Mouse (Mus musculus) embryo, embryonic 10 days (tissue): Measurements from ENCODE around the gene Dph2.

ENCODE experiments used
- DNase-seq: peaks from one replicate; pipeline ENCODE4 v3.0.0-alpha.2; 2015; ENCODE audit warnings: low spot score

Dph2 gene

DNA sequence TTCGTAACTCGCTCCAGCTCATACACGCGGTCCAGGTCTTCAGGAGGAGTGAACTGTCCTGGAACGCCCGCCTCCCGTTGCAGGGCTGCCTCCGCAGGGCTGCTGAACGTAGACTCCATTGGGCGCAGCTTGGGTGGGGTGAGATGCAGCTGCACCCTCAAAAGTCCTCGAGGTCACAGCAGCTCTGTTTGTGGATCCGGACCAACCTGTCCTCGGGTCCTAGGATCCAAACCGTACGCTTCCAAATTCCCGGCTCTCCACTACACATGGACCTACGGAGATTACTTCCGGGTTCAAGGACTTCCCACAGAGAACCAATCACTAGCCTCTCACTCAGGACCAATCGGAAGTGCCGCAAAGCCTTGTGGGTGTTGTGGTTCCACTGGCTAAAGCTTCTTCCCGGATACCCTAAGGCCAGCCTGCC, at the start of gene Dph2:
Dph2 (minus strand) TSS at position 295 of the 424 bp plus-strand sequence.
- DNase-seq: peak; percentile 96

- DNase-seq: no peak
Measured at GRCm38 (mm10) chr4:117936964-117937363, 45.1 kb upstream of the Dph2 start.

- no peak for DNase-seq
Measured at GRCm38 (mm10) chr4:117934081-117934480, 42.2 kb upstream of the Dph2 start.

DNA sequence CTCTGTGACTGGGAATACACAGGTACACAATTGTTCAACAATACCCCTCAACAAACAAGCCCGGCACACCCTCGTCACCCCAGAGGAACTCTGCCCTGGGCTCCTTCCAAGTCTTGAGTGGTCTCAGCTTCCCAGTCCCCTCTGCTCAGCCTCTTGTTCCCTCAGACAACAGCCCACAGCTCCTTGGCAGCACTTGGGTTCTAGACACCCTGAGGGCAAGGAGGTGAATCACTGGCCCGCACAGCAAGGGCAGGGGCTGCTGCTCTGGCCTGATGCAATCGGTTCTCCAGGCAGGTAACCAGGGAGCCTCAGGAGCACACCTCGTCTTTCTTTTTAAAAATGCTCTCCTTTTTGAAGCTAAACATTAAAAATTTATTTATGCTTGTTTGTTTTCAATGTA, 41.4 kb upstream of the Dph2 start:
- DNase-seq: no peak

DNA sequence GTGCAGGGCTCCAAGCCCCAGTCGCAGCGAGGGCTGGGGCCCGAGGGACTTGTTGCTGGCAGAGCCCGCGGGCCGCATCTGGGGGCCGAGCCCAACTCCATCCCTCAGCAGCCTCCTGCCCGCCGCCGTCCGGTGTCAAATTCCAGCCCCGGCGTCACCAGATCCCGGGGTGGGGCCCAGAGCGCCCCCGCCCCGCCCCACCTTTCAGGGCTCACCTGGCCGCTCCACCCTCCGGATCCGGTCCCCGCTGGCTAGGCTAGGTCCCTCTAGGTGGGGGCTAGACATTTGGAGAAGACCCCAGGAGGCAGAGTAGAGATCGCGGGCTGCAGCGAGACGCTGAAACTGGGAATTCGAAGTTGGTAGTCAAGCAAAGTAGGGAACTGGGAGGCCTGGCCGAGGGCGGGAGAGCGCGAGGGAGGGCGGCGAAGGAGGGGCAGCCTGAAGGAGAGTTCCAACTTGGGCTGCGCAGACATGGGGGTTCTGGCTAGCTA, 37.6 kb upstream of the Dph2 start, which contains the start of gene Artn:
Artn (minus strand) TSS at position 373 of the 491 bp plus-strand sequence.
- peak; percentile 66 for DNase-seq

DNA sequence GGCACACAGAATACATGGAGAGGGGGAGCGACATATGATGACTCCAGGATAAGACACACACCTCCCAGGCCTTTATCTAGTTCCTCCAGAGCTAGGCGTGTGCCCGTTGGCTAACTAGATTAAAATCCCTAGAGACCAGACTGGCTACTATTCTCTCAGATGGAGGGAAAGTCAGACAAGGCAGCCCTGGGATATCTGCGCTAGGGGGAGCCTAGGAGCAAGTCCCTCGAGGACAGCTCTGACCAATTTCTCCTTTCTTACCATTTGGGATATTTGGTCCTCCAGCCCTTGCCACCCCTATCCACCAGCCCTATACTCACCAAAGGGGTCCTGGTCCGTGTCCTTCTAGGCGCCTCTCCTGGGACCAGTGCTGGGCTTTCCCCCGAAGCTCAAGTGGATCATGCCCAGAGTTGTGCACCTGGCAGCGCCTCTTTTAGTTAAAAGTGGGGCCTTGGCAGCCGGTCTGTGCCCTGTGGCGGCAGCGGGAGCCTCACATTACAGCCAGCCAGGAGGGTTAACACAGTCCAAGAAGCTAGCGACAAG, 36.9 kb upstream of the Dph2 start:
- peak; percentile 73 for DNase-seq

DNA sequence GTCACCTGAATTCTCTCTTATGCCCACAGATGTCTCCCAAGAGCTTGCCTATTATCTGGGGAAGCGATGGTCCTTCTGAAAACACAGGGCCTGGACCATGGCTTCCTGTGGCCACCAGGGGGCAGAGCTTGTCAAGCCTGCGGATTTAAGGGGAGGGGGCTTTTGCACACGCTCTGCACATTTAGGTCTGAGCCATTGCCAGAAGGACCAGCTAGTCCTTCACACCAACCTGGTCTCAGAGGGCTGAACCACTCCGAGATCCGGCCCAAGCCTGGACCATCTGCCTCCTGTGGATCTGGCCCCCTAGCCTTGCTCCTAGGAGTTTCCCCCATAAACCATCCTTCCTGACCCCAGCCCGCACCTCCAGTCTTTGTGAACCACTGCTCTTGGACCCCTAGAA, 36.4 kb upstream of the Dph2 start:
- peak; percentile 89 for DNase-seq

DNA sequence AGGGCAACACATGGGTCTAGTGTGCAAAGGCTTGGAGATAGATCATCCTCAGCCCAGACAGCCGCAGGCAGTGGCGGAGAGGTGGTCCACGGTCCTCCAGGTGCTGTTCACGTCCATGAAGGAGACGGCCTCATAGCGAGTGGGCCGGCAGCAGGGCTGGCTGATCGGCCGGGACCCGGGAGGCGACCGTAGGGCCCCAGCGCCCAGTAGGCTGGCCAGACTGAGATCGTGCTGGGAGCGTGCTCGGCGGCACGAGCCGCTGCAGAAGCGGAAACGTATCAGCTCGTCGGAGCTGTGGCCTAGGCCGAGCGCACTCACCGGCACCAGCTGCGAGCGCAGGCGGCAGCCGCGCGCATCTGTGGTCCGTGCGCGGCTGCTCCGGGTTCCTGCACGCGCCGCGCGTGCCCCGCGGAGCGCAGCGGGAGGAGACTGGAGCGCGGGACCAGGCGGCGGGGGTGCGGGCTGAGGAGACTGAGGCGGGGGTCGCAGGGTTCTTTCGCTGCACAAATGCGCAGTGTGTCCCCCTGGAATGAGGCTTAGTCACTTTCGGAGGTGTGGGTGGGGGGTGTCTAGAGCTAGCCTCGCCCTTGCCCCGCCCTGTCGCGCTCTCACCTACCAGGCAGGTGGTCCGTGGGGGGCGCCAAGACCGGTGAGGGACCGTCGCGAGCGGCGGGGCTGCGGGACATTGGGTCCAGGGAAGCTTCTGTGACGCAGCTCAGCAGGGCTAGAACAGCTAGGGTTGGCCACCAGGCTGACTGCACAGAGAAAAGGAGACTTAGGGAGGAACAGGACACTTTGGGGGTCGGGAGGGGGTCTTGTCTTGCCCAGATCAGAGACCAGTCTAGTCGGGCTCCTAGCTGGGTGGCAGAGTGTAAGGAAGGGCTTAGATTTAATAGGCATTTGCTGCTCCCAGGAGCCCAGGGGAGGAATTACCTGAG, 35.0 kb upstream of the Dph2 start:
- DNase-seq: peak; percentile 72

- DNase-seq: no peak
Measured at GRCm38 (mm10) chr4:117924916-117925315, 33.1 kb upstream of the Dph2 start.

- DNase-seq: no peak
Measured at GRCm38 (mm10) chr4:117923450-117923849, 31.6 kb upstream of the Dph2 start.

DNA sequence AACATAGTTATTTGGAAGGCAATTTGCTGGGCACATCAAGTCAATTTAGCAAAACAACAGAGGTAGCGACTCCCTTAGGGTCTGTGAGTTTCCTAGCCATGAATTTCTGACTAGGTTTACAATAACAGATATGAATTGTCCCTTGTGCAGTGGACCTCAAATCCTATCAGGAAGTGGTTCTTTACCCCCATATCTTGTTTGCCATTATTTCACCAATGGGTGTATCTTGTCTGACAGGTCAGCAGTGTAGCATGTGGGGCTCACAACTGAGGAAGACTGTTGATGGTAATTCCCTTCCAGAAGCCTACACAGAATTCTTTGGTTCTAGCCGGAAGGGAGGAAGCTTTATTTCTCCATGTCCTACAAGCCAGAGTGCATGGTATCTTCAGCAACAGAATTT, 29.5 kb upstream of the Dph2 start:
- no peak for DNase-seq

DNA sequence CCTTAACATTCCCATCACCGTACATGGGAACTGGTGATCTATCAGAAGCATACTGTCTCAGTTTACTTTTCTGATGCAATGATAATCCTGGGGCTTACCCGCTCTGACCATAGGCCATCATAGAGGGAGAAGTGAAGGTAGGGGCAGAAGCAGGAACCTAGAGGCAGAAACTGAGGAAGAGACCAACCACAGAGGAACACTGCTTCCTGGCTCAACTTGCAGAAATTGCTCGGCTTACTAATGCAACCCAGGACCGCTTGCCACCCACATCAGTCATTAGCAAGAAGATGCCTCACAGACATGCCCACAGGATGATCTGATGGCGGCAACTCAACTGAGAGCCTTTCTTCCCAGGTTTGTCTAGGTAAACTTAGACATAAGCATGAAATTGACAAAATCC, 26.9 kb upstream of the Dph2 start:
- no peak for DNase-seq

- DNase-seq: no peak
Measured at GRCm38 (mm10) chr4:117918261-117918660, 26.4 kb upstream of the Dph2 start.

- DNase-seq: no peak
Measured at GRCm38 (mm10) chr4:117917847-117918246, 26.0 kb upstream of the Dph2 start.

- no peak for DNase-seq
Measured at GRCm38 (mm10) chr4:117917402-117917801, 25.6 kb upstream of the Dph2 start.

GRCm38 (mm10) chr4:117916386-117916785, 24.6 kb upstream of the Dph2 start:
- DNase-seq: no peak

GRCm38 (mm10) chr4:117915489-117916105, 23.8 kb upstream of the Dph2 start:
- no peak for DNase-seq

DNA sequence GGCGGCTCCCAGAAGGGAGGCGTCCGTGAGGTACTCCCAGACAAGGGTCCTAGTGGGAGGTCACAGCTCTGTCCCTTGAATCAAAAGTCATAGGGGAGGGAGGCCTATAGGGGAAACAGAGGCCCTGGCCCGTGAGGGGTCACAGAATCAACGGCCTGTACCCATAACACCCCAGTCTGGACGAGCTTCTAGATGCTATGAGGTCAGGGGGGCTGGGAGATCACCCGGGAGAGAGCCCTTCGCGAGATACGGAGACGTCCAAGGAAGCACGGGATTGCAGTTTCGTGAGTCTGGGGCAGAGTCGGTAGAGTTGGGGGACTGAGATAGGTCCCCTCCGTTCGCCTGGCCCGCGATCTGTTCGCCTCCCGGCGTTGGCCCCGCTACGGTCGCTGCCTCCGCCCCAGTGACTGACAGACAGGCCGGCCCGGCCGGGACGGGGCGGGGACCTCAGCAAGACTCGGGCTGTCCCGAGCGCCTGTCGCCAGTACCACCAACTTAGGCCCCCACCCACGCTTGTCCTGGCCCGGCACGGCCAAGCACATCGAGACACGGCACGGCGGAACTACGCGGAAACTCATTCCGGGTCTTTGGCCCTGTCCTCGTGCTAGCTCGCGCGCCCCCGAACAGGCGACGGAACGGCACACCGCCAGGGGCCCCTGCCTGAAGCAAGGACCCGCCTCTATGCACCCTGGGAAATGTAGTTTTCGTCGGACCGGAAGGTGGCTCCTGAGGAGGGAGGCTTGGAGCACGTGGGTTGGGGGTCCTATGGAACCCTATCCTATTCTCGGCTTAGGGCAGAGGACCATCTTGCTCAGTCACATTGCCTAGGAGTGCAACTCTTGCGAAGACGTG, 23.0 kb upstream of the Dph2 start, which contains the start of gene Ipo13:
Ipo13 (minus strand) TSS at position 409 of the 852 bp plus-strand sequence.
- peak; percentile 97 for DNase-seq

DNA sequence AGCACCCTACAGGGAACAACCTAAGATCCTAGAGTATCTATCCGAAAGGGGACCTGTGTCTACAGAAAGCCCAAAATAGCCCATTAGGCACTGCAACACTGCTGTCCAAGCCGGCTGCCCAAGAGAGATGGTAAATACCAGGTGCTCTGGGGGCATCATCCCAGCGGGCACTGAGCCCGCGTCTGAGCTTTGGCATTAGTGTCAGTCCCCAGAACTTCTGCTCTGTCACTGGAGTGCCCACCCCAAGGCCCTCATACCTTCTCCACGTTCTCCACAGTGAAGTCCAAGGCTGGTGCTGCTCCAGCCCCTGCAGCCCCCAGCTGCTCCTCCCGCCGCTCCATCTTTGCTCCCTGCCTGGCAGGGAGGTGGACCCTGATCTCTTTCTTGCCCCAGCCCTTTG, 22.2 kb upstream of the Dph2 start:
- DNase-seq: no peak

- no peak for DNase-seq
Measured at GRCm38 (mm10) chr4:117913421-117913820, 21.6 kb upstream of the Dph2 start.

DNA sequence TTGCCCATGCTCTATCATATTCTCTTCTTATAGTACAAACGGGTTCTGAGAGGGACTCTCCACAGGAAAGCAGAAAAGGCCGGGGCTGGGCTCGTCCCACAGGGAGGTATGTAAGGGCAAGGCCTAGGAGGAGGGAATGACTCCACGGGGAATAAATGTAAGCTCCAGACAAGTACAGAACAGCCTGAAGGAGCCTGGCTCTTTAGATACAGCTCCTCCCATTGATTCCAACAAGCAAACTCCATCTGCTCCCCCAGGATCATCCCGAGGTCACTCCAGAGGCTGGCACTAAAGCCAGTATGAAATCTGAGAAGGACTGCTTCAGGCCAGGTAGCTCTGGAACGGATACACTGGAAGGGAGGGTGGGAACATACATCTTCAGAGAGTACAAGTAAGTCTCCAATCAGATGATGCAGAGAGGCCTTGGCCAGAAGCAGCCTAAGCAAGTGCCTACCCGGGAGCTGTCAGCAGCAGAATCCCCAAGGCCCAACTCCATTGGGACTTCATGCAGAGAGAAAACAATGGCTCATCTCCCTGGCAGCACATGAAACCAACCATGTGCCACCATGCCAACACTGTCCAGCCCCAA, 20.9 kb upstream of the Dph2 start:
- no peak for DNase-seq
